Mouse (Mus musculus) limb, embryonic 14.5 days (tissue): ENCODE data around the gene Ddx55. TPM values are rescaled to one million over a fixed set of nuclear protein-coding genes. Genes with fewer than 3 reads are reported as not detected.
"Not testable (repeated sequence)": the region's sequence is repeated elsewhere in the genome, so short reads cannot be mapped to it uniquely, and the experiment has no call there.

Experiments
- ATAC-seq: fragments of 200-750 bp; cut with Nextera tagmentation; 2 replicates; pipeline ENCODE4 v1.8.0; 2017; ENCODE audit warnings: low read depth, moderate number of reproducible peaks, moderate TSS enrichment; ENCODE audit not compliant: low FRiP score
- DNase-seq: peaks from one replicate; pipeline ENCODE4 v3.0.0-alpha.2; 2015; ENCODE audit warnings: low spot score
- H3K27ac ChIP-seq: fragments of 300-500 bp; sonication (generic); replicated peaks from 2 replicates; pipeline ENCODE4 v1.5.1; 2014; ENCODE audit warnings: low read depth, mild to moderate bottlenecking, low read length, moderate library complexity, mixed read lengths
- H3K27me3 ChIP-seq: fragments of 300-500 bp; sonication (generic); 2 replicates; pipeline ENCODE4 v1.6.1; 2014; ENCODE audit warnings: low read length, mixed read lengths; ENCODE audit not compliant: control insufficient read depth, insufficient read depth
- H3K36me3 ChIP-seq: fragments of 300-500 bp; sonication (generic); 2 replicates; pipeline ENCODE4 v1.6.1; 2014; ENCODE audit warnings: mild to moderate bottlenecking, low read length, moderate library complexity, mixed read lengths; ENCODE audit not compliant: control insufficient read depth, insufficient read depth
- H3K4me1 ChIP-seq: fragments of 300-500 bp; sonication (generic); 2 replicates; pipeline ENCODE4 v1.6.1; 2014; ENCODE audit warnings: antibody characterized with exemption, low read length, mixed read lengths; ENCODE audit not compliant: control insufficient read depth, insufficient read depth
- H3K4me2 ChIP-seq: fragments of 300-500 bp; sonication (generic); replicated peaks from 2 replicates; pipeline ENCODE4 v1.6.1; 2014; ENCODE audit warnings: low read depth, mild to moderate bottlenecking, low read length, moderate library complexity; ENCODE audit not compliant: severe bottlenecking
- H3K4me3 ChIP-seq: fragments of 300-500 bp; sonication (generic); replicated peaks from 2 replicates; pipeline ENCODE4 v1.5.1; 2014; ENCODE audit warnings: low read length
- H3K9ac ChIP-seq: fragments of 300-500 bp; sonication (generic); 2 replicates; pipeline ENCODE4 v1.6.1; 2014; ENCODE audit warnings: mild to moderate bottlenecking, low read depth, low read length, moderate library complexity; ENCODE audit not compliant: severe bottlenecking
- H3K9me3 ChIP-seq: fragments of 300-500 bp; sonication (generic); 2 replicates; pipeline ENCODE4 v1.6.1; 2016; ENCODE audit warnings: low read length; ENCODE audit not compliant: control insufficient read depth
- POLR2A ChIP-seq: fragments of 200-500 bp; IDR thresholded peaks from 2 replicates; pipeline ENCODE4 v1.8.0; 2012; ENCODE audit warnings: inconsistent platforms, mild to moderate bottlenecking, moderate library complexity, borderline replicate concordance; ENCODE audit not compliant: insufficient read depth, insufficient read length; ENCODE audit errors: extremely low read depth
- WGBS: fragments of 180-500 bp; shearing (Covaris S2); extraction: QIAGEN DNeasy Blood & Tissue Kit; methylation state at CpG from one replicate; pipeline ENCODE4 v1.1.7; 2014; 5-methylcytosine and 5-hydroxymethylcytosine counted together
- polyA plus RNA-seq, 2 experiments: library from polyadenylated mRNA; depleted of rRNA in 1 of 2; stranded (reverse) in 1 of 2; unstranded in 1 of 2; fragments of >200 nt; fragmentation: Nextera tagmentation in 1 of 2; extraction: Ambion mirVana in 1 of 2; gene quantifications; 2 replicates each; pipeline versions ENCODE4 v1.2.1 to v1.2.3; 2012 to 2014

Ddx55 gene
- polyA plus RNA-seq, 2 experiments: 11.9 to 22.0 TPM

- no peaks in the 10 kb centered on the region for H3K27me3 ChIP-seq
- no peak overlapping the region for H3K27ac ChIP-seq
- peak overlapping the region; percentile 92 for H3K9ac ChIP-seq
- H3K36me3 ChIP-seq: peaks cover 45% of the 10 kb centered on the region
- no peak for DNase-seq
- peaks cover 7% of the 10 kb centered on the region for H3K4me1 ChIP-seq
- H3K4me2 ChIP-seq: peak overlapping the region; percentile 76
- no peak for TF ChIP-seq POLR2A
- ATAC-seq: no peak
- WGBS: 8% methylated on average over 8 of the region's 8 CpGs
- no peaks in the 10 kb centered on the region for H3K9me3 ChIP-seq
- peak overlapping the region; percentile 90 for H3K4me3 ChIP-seq
These were observed 11.1 kb upstream of the Ddx55 start for GRCm38 (mm10) chr5:124541602-124541973.

GRCm38 (mm10) chr5:124550737-124551136 lies 1.9 kb upstream of the Ddx55 start:
- H3K4me2 ChIP-seq, H3K4me1 ChIP-seq, DNase-seq, H3K9me3 ChIP-seq, H3K9ac ChIP-seq, H3K27ac ChIP-seq, H3K4me3 ChIP-seq, ATAC-seq, H3K27me3 ChIP-seq: not testable (repeated sequence)
- H3K36me3 ChIP-seq: peaks cover 49% of the 10 kb centered on the region
- 79% methylated on average over 4 of the region's 4 CpGs for WGBS

GRCm38 (mm10) chr5:124551349-124552093 lies 1.1 kb upstream of the Ddx55 start:
- not testable (repeated sequence) for H3K9me3 ChIP-seq, ATAC-seq, H3K27me3 ChIP-seq, H3K4me1 ChIP-seq, H3K27ac ChIP-seq, DNase-seq
- H3K9ac ChIP-seq: peak overlapping the region; percentile 70; the same call in 1 of the 2 replicates
- H3K4me2 ChIP-seq: peak overlapping the region; percentile 68
- H3K36me3 ChIP-seq: peaks cover 46% of the 10 kb centered on the region
- peak overlapping the region; percentile 84 for H3K4me3 ChIP-seq
- 33% methylated on average over 5 of the region's 5 CpGs for whole genome bisulfite sequencing

GRCm38 (mm10) chr5:124552094-124552472 lies 581 bp upstream of the Ddx55 start:
- DNase-seq: peak; percentile 31
- Histone ChIP-seq H3K4me1 (no peaks in the 10 kb centered on the region; the same call in 1 of the 2 replicates), H3K36me3 (peaks cover 46% of the 10 kb centered on the region), H3K9me3 (no peaks in the 10 kb centered on the region), H3K4me3 (peak overlapping the region; percentile 84), H3K27ac (peak overlapping the region; percentile 78), H3K27me3 (no peaks in the 10 kb centered on the region), H3K9ac (peak overlapping the region; percentile 70), H3K4me2 (peak overlapping the region; percentile 68)
- WGBS: 9% methylated on average over 9 of the region's 9 CpGs
- no peak for TF ChIP-seq POLR2A
- ATAC-seq: no peak

- no peak for TF ChIP-seq POLR2A
- WGBS: 70% methylated on average over 6 of the region's 6 CpGs
- peaks cover 44% of the 10 kb centered on the region for H3K36me3 ChIP-seq
These were observed 943 bp downstream of the Ddx55 start for GRCm38 (mm10) chr5:124553607-124554006.

GRCm38 (mm10) chr5:124555145-124555544 lies 2.5 kb downstream of the Ddx55 start:
- TF ChIP-seq POLR2A: no peak
- Histone ChIP-seq H3K27me3 (no peaks in the 10 kb centered on the region), H3K9ac (no peak overlapping the region), H3K36me3 (peaks cover 54% of the 10 kb centered on the region), H3K4me2 (no peak overlapping the region), H3K9me3 (no peaks in the 10 kb centered on the region), H3K4me3 (no peak overlapping the region), H3K4me1 (no peaks in the 10 kb centered on the region; the same call in 1 of the 2 replicates), H3K27ac (no peak overlapping the region)
- DNase-seq (no peak), ATAC-seq (no peak)
- WGBS: 86% methylated on average over 1 of the region's 1 CpGs

More at GRCm38 (mm10) chr5:124553607-124554006, 943 bp downstream of the Ddx55 start:
- Histone ChIP-seq H3K27me3 (no peaks in the 10 kb centered on the region), H3K4me2 (peak overlapping the region; percentile 68), H3K9me3 (no peaks in the 10 kb centered on the region), H3K27ac (no peak overlapping the region), H3K9ac (no peak overlapping the region), H3K4me3 (peak overlapping the region; percentile 84; the same call in 1 of the 2 replicates), H3K4me1 (no peaks in the 10 kb centered on the region; the same call in 1 of the 2 replicates)
- ATAC-seq (no peak), DNase-seq (no peak)
